Mouse (Mus musculus) embryonic fibroblast, embryonic 13.5 days (primary cell): ENCODE measurements at regions not wholly inside any gene's neighbourhood (a gene's known extent, or its start where the extent isn't known, plus 50 kb on each side); places are given as distances from the start of the nearest gene placed in this dataset.

Source experiments
- H3K27ac ChIP-seq: 2 replicates; pipeline ENCODE4 v1.5.1; 2012; ENCODE audit warnings: low read length, control low read depth, inconsistent platforms; ENCODE audit not compliant: insufficient read depth
- H3K4me1 ChIP-seq: 2 replicates; pipeline ENCODE4 v1.6.1; 2011; ENCODE audit warnings: low read length; ENCODE audit not compliant: control insufficient read depth, insufficient read depth
- H3K4me3 ChIP-seq: 2 replicates; pipeline ENCODE4 v1.5.1; 2011; ENCODE audit warnings: mild to moderate bottlenecking, control low read depth, low read length; ENCODE audit not compliant: insufficient read depth
- CTCF ChIP-seq: IDR thresholded peaks from 2 replicates; pipeline ENCODE4 v1.5.1; 2011; ENCODE audit warnings: mild to moderate bottlenecking, control low read depth, low read length, moderate library complexity, borderline replicate concordance; ENCODE audit not compliant: insufficient read depth
- POLR2A ChIP-seq: IDR thresholded peaks from 2 replicates; pipeline ENCODE4 v1.6.1; 2011; ENCODE audit warnings: low read depth, mild to moderate bottlenecking, control low read depth, low read length, moderate library complexity

DNA sequence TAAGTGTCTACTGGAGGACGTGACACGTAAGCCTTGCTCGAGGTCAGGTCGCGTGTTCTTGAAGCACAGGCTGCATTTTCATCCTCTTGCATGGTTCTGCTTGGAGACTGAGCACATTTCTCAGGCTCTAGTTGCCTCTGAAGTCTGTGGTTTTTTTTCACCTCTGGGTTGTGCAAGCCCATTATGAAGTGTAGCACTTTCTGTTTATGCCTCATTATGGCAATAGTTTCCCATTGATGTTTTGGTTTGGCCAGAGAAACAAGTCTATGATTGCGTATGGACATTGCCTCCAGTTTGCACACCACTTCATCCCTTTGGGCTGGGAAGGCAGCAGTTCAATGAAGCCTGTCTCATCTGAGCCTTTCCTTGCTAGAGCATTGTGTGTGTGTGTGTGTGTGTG, 72.4 kb upstream of the Nr2f2 start:
- no peak overlapping the region for H3K4me3 ChIP-seq
- TF ChIP-seq POLR2A (no peak), CTCF (no peak)

GRCm38 (mm10) chr7:70433838-70434237, 67.3 kb upstream of the Nr2f2 start:
- Histone ChIP-seq H3K27ac (no peak overlapping the region), H3K4me1 (peaks cover 5% of the 10 kb centered on the region; the same call in 1 of the 2 replicates), H3K4me3 (no peak overlapping the region)
- TF ChIP-seq POLR2A (no peak), CTCF (no peak)

More for the DNA sequence above, 72.4 kb upstream of the Nr2f2 start:
- no peak overlapping the region for H3K27ac ChIP-seq
- no peaks in the 10 kb centered on the region for H3K4me1 ChIP-seq

- peaks cover 5% of the 10 kb centered on the region; the same call in 1 of the 2 replicates for H3K4me1 ChIP-seq
- H3K27ac ChIP-seq = no peak overlapping the region
- TF ChIP-seq POLR2A = no peak
- TF ChIP-seq CTCF = no peak
- no peak overlapping the region for H3K4me3 ChIP-seq
Measured at GRCm38 (mm10) chr7:70433358-70433757, 66.8 kb upstream of the Nr2f2 start.

- TF ChIP-seq POLR2A (no peak), CTCF (no peak)
- H3K4me1 ChIP-seq = peaks cover 5% of the 10 kb centered on the region; the same call in 1 of the 2 replicates
- no peak overlapping the region for H3K4me3 ChIP-seq
- H3K27ac ChIP-seq = no peak overlapping the region
Measured at GRCm38 (mm10) chr7:70431712-70432111, 65.2 kb upstream of the Nr2f2 start.

- TF ChIP-seq POLR2A = no peak
- TF ChIP-seq CTCF = no peak
- Histone ChIP-seq H3K4me1 (peaks cover 5% of the 10 kb centered on the region; the same call in 1 of the 2 replicates), H3K27ac (no peak overlapping the region), H3K4me3 (no peak overlapping the region)
Measured at GRCm38 (mm10) chr7:70429326-70429725, 62.8 kb upstream of the Nr2f2 start.

GRCm38 (mm10) chr7:70424231-70424620, 57.7 kb upstream of the Nr2f2 start:
- Histone ChIP-seq H3K4me1 (peaks cover 5% of the 10 kb centered on the region; the same call in 1 of the 2 replicates), H3K4me3 (no peak overlapping the region), H3K27ac (no peak overlapping the region)
- TF ChIP-seq CTCF (no peak), POLR2A (no peak)

DNA sequence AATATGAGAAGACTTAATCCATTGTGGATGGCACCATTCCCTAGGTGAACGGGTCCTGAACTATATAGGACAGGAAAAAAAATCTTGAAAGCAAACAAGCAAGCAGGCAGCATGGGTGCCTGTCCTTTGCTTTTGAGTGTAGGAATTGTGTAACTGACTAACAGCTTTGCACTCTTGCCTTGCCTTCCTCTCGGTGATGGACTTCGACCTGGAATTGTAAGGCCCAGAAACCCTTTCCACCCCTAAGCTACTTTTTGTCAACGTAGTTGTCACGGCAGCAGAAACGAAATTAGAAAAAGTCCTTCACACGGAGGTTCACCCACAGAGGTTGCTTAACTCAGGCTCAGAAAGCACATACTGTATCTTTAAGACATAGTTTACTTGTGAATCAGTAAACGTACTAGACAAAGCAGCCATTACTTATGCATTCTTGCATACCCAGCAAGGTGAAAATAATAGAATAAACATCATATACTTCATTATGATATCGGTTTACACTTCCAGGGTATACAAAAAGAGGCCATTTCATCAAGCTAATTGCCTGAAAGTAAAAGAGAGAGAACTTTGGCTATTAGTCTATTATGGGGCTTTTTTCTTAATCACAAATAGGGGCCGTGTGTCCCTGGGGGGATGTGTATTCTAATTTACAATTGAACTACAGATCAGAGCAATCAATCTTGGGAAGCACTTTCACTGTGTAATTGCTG, 57.1 kb upstream of the Nr2f2 start:
- H3K4me1 ChIP-seq = peaks cover 3% of the 10 kb centered on the region; the same call in 1 of the 2 replicates

DNA sequence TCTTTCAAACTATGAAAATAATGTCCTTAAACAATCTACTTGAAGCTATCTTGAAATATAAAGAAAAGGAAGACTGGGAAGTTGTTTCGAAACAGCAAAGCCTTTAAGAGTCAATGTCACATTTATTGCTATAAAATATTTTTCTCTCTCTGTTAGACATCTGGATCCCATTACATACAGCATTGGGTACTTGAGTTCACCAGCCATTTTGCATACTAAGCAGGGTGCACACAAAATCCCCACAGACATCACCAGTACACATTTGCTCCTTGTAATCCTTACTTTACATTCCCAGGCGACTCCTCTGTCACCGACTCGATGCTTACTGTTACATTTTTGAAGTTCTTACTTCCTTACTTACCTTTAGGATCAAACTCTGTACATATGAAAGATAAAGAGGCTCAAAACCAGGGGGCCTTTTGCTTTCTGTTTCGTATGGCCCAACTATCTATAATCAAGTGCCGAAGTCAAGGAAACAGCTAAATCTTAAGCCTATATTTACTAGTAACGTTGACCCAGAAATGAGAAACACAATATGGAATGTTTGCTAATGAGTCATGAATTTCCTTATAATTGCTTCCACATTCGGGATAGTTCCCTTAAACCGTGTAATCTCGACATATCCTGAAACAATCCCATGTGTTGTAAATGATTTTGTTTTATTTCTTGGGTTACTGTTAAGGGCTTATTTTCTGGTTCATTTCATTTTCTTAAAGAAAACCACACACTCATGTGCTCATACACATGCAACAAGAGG, 49.8 kb upstream of the Nr2f2 start:
- Histone ChIP-seq H3K27ac (peak overlapping the region; percentile 99), H3K4me1 (peaks cover 2% of the 10 kb centered on the region; the same call in 1 of the 2 replicates), H3K4me3 (peak overlapping the region; percentile 17; the same call in 1 of the 2 replicates)
- TF ChIP-seq POLR2A (no peak), CTCF (no peak)

More for the DNA sequence above, 57.1 kb upstream of the Nr2f2 start:
- TF ChIP-seq CTCF (no peak), POLR2A (no peak)
- Histone ChIP-seq H3K4me3 (no peak overlapping the region), H3K27ac (no peak overlapping the region)
